Mouse (Mus musculus): ENCODE data around the gene Ccser2. TPM values are rescaled to one million over a fixed set of nuclear protein-coding genes. Genes with fewer than 3 reads are reported as not detected.

Gene Ccser2
- polyA plus RNA-seq, 1 experiment from 2014 or later = 108 TPM

GRCm38 (mm10) chr14:36923383-36923782 is 45.2 kb downstream of the Ccser2 start:
- no peak overlapping the region for H3K4me3 ChIP-seq (ENCODE audit: low read length)
- WGBS = 95% methylated on average over 3 of the region's 3 CpGs
- H3K9me3 ChIP-seq (ENCODE audit: control insufficient read depth, low read length) = no peaks in the 10 kb centered on the region
- ATAC-seq = no peak
- no peaks in the 10 kb centered on the region for H3K4me1 ChIP-seq (ENCODE audit: control insufficient read depth, insufficient read depth, low read depth, low read length)
- no peak overlapping the region for H3K27ac ChIP-seq (ENCODE audit: low read depth, low read length)
- peaks cover 10% of the 10 kb centered on the region for H3K36me3 ChIP-seq (ENCODE audit: control insufficient read depth, insufficient read depth, low read length)
- no peak overlapping the region for H3K9ac ChIP-seq (ENCODE audit: low read depth, low read length)
- H3K4me2 ChIP-seq (ENCODE audit: low read length) = no peak overlapping the region
- H3K27me3 ChIP-seq (replicated peaks; ENCODE audit: control insufficient read depth, insufficient read depth, low read length) = no peaks in the 10 kb centered on the region

GRCm38 (mm10) chr14:36921346-36922049 is 47.1 kb downstream of the Ccser2 start:
- no peak overlapping the region for H3K4me3 ChIP-seq (ENCODE audit: low read length)
- ATAC-seq = no peak
- H3K36me3 ChIP-seq (ENCODE audit: control insufficient read depth, insufficient read depth, low read length) = peaks cover 7% of the 10 kb centered on the region; the same call in 1 of the 2 replicates
- H3K27me3 ChIP-seq (replicated peaks; ENCODE audit: control insufficient read depth, insufficient read depth, low read length) = no peaks in the 10 kb centered on the region
- WGBS = 90% methylated on average over 5 of the region's 5 CpGs
- no peaks in the 10 kb centered on the region for H3K9me3 ChIP-seq (ENCODE audit: control insufficient read depth, low read length)
- H3K4me1 ChIP-seq (ENCODE audit: control insufficient read depth, insufficient read depth, low read depth, low read length) = no peaks in the 10 kb centered on the region
- no peak overlapping the region for H3K27ac ChIP-seq (ENCODE audit: low read depth, low read length)
- no peak overlapping the region for H3K4me2 ChIP-seq (ENCODE audit: low read length)
- H3K9ac ChIP-seq (ENCODE audit: low read depth, low read length) = no peak overlapping the region

- no peak overlapping the region for H3K4me2 ChIP-seq (ENCODE audit: low read length)
These were observed 48.7 kb downstream of the Ccser2 start for GRCm38 (mm10) chr14:36919886-36920285.

GRCm38 (mm10) chr14:36919146-36919545 is 49.4 kb downstream of the Ccser2 start:
- Histone ChIP-seq H3K27me3 (replicated peaks; ENCODE audit: control insufficient read depth, insufficient read depth, low read length) (no peaks in the 10 kb centered on the region), H3K27ac (ENCODE audit: low read depth, low read length) (peak overlapping the region; percentile 72), H3K9me3 (ENCODE audit: control insufficient read depth, low read length) (no peaks in the 10 kb centered on the region), H3K4me3 (ENCODE audit: low read length) (peak overlapping the region; percentile 15), H3K4me2 (ENCODE audit: low read length) (peak overlapping the region; percentile 34), H3K9ac (ENCODE audit: low read depth, low read length) (peak overlapping the region; percentile 41), H3K36me3 (ENCODE audit: control insufficient read depth, insufficient read depth, low read length) (0 out of 2 replicates have a peak, but pooled peaks cover 5% of the 10 kb centered on the region), H3K4me1 (ENCODE audit: control insufficient read depth, insufficient read depth, low read depth, low read length) (no peaks in the 10 kb centered on the region)
- WGBS = 51% methylated on average over 13 of the region's 13 CpGs
- ATAC-seq = peak; percentile 95

More at GRCm38 (mm10) chr14:36919886-36920285, 48.7 kb downstream of the Ccser2 start:
- Histone ChIP-seq H3K27me3 (replicated peaks; ENCODE audit: control insufficient read depth, insufficient read depth, low read length) (no peaks in the 10 kb centered on the region), H3K9me3 (ENCODE audit: control insufficient read depth, low read length) (no peaks in the 10 kb centered on the region), H3K9ac (ENCODE audit: low read depth, low read length) (no peak overlapping the region), H3K4me3 (ENCODE audit: low read length) (no peak overlapping the region), H3K36me3 (ENCODE audit: control insufficient read depth, insufficient read depth, low read length) (0 out of 2 replicates have a peak, but pooled peaks cover 5% of the 10 kb centered on the region), H3K4me1 (ENCODE audit: control insufficient read depth, insufficient read depth, low read depth, low read length) (no peaks in the 10 kb centered on the region), H3K27ac (ENCODE audit: low read depth, low read length) (peak overlapping the region; percentile 56; the same call in 1 of the 2 replicates)
- WGBS = 90% methylated on average over 8 of the region's 8 CpGs
- no peak for ATAC-seq

DNA sequence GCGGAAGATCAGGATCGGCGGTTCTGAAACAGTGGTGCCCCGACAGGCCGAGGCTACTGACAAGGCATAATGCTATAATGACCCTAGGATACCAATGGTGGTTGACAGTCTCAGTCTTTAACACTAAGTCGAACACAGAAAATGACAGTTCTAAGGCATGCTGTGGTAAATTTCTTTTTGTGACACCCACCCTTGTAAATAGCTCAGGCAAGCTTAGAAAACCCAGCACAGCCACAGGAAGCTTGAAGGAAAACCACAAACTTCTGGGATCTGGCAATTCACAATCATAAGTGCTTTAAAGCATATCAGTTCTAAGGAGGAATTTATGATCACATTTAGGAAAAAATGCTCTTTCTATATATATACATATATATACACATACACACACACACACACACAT is 53.4 kb downstream of the Ccser2 start:
- WGBS = 87% methylated on average over 6 of the region's 6 CpGs
- Histone ChIP-seq H3K36me3 (ENCODE audit: control insufficient read depth, insufficient read depth, low read length) (no peaks in the 10 kb centered on the region), H3K4me1 (ENCODE audit: control insufficient read depth, insufficient read depth, low read depth, low read length) (no peaks in the 10 kb centered on the region), H3K27me3 (replicated peaks; ENCODE audit: control insufficient read depth, insufficient read depth, low read length) (no peaks in the 10 kb centered on the region), H3K4me2 (ENCODE audit: low read length) (no peak overlapping the region), H3K4me3 (ENCODE audit: low read length) (no peak overlapping the region), H3K9me3 (ENCODE audit: control insufficient read depth, low read length) (no peaks in the 10 kb centered on the region), H3K9ac (ENCODE audit: low read depth, low read length) (no peak overlapping the region), H3K27ac (ENCODE audit: low read depth, low read length) (no peak overlapping the region)
- ATAC-seq = no peak

DNA sequence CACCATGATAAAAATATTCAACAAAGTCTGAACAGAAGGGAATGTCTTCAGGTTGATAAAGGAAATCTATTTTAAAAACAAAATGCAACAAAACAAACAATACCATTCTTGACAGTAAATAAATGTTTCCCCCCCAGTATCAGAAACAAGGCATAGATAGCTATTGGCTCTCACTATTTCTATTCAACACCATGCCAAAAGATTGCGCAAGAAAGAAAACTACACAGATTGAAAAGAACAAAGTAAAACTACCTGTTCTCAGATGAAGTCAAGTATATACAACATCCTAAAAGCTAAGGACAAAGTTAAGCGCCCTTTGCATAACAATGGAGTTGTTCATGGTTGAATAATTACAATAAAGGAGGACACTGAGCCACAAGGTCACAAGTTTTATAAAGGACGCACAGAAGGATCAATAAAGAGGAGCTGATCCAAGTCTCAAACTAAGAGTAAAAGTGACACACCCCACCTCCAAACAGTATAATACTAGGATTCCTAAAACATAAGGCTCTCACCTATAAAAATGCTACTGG is 54.0 kb downstream of the Ccser2 start:
- no peak for ATAC-seq
- no peak overlapping the region for H3K27ac ChIP-seq (ENCODE audit: low read depth, low read length)
- no peak overlapping the region for H3K4me3 ChIP-seq (ENCODE audit: low read length)
- no peaks in the 10 kb centered on the region for H3K4me1 ChIP-seq (ENCODE audit: control insufficient read depth, insufficient read depth, low read depth, low read length)
- WGBS = 62% methylated on average over 3 of the region's 3 CpGs
- no peak overlapping the region for H3K9ac ChIP-seq (ENCODE audit: low read depth, low read length)
- no peaks in the 10 kb centered on the region for H3K27me3 ChIP-seq (replicated peaks; ENCODE audit: control insufficient read depth, insufficient read depth, low read length)
- no peaks in the 10 kb centered on the region for H3K9me3 ChIP-seq (ENCODE audit: control insufficient read depth, low read length)
- no peak overlapping the region for H3K4me2 ChIP-seq (ENCODE audit: low read length)
- H3K36me3 ChIP-seq (ENCODE audit: control insufficient read depth, insufficient read depth, low read length) = no peaks in the 10 kb centered on the region

DNA sequence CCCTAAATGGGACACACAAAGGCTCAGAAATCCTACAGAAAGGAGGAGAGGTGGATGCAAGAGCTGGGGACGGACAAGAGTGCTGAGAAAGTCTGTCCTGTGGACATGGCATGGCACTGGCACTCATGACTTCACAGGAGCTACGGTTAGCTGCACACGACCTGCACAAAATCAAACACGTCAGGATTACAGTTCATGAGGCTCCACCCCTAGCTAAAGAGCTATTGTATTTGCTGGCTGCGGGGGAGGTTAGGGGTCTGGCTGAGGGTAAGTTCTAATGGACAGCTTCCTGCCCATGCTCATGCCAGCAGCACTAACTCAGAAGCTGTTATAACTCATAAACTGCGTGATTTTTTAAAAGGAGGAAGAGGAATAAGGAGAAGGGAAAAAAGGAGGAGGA is 56.8 kb downstream of the Ccser2 start:
- no peak overlapping the region for H3K27ac ChIP-seq (ENCODE audit: low read depth, low read length)
- no peak overlapping the region for H3K9ac ChIP-seq (ENCODE audit: low read depth, low read length)
- H3K4me2 ChIP-seq (ENCODE audit: low read length) = no peak overlapping the region
- H3K36me3 ChIP-seq (ENCODE audit: control insufficient read depth, insufficient read depth, low read length) = peaks cover 5% of the 10 kb centered on the region; the same call in 1 of the 2 replicates
- WGBS = 65% methylated on average over 6 of the region's 6 CpGs
- ATAC-seq = no peak
- H3K27me3 ChIP-seq (replicated peaks; ENCODE audit: control insufficient read depth, insufficient read depth, low read length) = no peaks in the 10 kb centered on the region
- H3K4me3 ChIP-seq (ENCODE audit: low read length) = no peak overlapping the region
- no peaks in the 10 kb centered on the region for H3K4me1 ChIP-seq (ENCODE audit: control insufficient read depth, insufficient read depth, low read depth, low read length)
- no peaks in the 10 kb centered on the region for H3K9me3 ChIP-seq (ENCODE audit: control insufficient read depth, low read length)

DNA sequence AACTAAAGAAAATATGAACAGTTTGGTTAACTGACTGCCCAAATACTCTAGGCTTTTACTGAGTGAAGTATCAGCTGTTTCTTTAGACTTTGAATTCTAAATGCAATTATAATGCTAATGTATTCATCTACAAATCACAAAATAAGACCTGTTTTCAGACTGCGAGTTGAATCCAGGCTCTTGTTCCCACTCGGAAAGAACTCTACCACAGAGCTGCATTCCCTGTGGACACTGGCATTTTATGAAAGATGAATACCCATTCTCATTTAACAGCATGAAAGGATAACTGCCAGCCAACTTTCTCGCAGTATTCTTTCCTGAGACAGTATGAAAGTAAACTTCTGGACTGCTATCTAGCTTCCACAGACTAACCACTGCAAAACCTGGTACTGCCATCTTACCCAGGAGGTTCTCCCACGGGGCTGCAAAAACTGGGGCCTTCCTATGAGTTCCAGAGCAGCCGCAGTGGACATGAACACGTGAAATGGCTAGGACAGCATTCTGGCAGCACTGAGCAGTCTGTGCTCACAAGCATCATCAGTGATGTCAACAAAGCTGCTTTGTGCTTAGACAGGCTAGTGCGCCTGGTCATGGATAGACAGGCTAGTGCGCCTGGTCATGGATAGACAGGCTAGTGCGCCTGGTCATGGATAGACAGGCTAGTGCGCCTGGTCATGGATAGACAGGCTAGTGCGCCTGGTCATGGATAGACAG is 62.6 kb downstream of the Ccser2 start:
- 0 out of 2 replicates have a peak, but pooled peaks have one; percentile 37 for ATAC-seq
- Histone ChIP-seq H3K9me3 (ENCODE audit: control insufficient read depth, low read length) (no peaks in the 10 kb centered on the region), H3K4me2 (ENCODE audit: low read length) (no peak overlapping the region), H3K9ac (ENCODE audit: low read depth, low read length) (no peak overlapping the region), H3K27ac (ENCODE audit: low read depth, low read length) (0 out of 2 replicates have a peak overlapping the region, but pooled peaks have one; percentile 23), H3K36me3 (ENCODE audit: control insufficient read depth, insufficient read depth, low read length) (peaks cover 9% of the 10 kb centered on the region; the same call in 1 of the 2 replicates), H3K4me1 (ENCODE audit: control insufficient read depth, insufficient read depth, low read depth, low read length) (peaks cover 3% of the 10 kb centered on the region), H3K27me3 (replicated peaks; ENCODE audit: control insufficient read depth, insufficient read depth, low read length) (no peaks in the 10 kb centered on the region), H3K4me3 (ENCODE audit: low read length) (no peak overlapping the region)
- WGBS = 70% methylated on average over 9 of the region's 11 CpGs

- 86% methylated on average over 1 of the region's 1 CpGs for WGBS
- H3K4me3 ChIP-seq (ENCODE audit: low read length) = no peak overlapping the region
- H3K27ac ChIP-seq (ENCODE audit: low read depth, low read length) = no peak overlapping the region
- no peaks in the 10 kb centered on the region for H3K9me3 ChIP-seq (ENCODE audit: control insufficient read depth, low read length)
- H3K4me2 ChIP-seq (ENCODE audit: low read length) = no peak overlapping the region
- no peaks in the 10 kb centered on the region for H3K27me3 ChIP-seq (replicated peaks; ENCODE audit: control insufficient read depth, insufficient read depth, low read length)
- H3K4me1 ChIP-seq (ENCODE audit: control insufficient read depth, insufficient read depth, low read depth, low read length) = peaks cover 3% of the 10 kb centered on the region
- no peak overlapping the region for H3K9ac ChIP-seq (ENCODE audit: low read depth, low read length)
- no peak for ATAC-seq
- H3K36me3 ChIP-seq (ENCODE audit: control insufficient read depth, insufficient read depth, low read length) = peaks cover 17% of the 10 kb centered on the region
These were observed 64.4 kb downstream of the Ccser2 start for GRCm38 (mm10) chr14:36904206-36904605.
